Mouse (Mus musculus) hindbrain, embryonic 14.5 days (tissue): ENCODE data around the gene Stk32b. TPM values are rescaled to one million over a fixed set of nuclear protein-coding genes. Genes with fewer than 3 reads are reported as not detected.

Source experiments
- ATAC-seq: fragments of 200-750 bp; cut with Nextera tagmentation; 2 replicates; pipeline ENCODE4 v1.8.0; 2017; ENCODE audit warnings: moderate number of reproducible peaks, mild to moderate bottlenecking, moderate TSS enrichment, moderate library complexity; ENCODE audit not compliant: low FRiP score
- DNase-seq: peaks from one replicate; pipeline ENCODE4 v3.0.0-alpha.2; 2015; ENCODE audit warnings: low spot score
- H3K27ac ChIP-seq: fragments of 300-500 bp; sonication (generic); 2 replicates; pipeline ENCODE4 v1.5.1; 2014; ENCODE audit warnings: mild to moderate bottlenecking, moderate library complexity
- H3K27me3 ChIP-seq: fragments of 300-500 bp; sonication (generic); 2 replicates; pipeline ENCODE4 v1.6.1; 2014; ENCODE audit warnings: mild to moderate bottlenecking, low read length, mixed read lengths; ENCODE audit not compliant: control insufficient read depth, insufficient read depth
- H3K36me3 ChIP-seq: fragments of 300-500 bp; sonication (generic); replicated peaks from 2 replicates; pipeline ENCODE4 v1.6.1; 2014; ENCODE audit not compliant: control insufficient read depth, insufficient read depth
- H3K4me1 ChIP-seq: fragments of 300-500 bp; sonication (generic); replicated peaks from 2 replicates; pipeline ENCODE4 v1.6.1; 2014; ENCODE audit warnings: antibody characterized with exemption, low read length, mixed read lengths; ENCODE audit not compliant: control insufficient read depth, insufficient read depth
- H3K4me2 ChIP-seq: fragments of 300-500 bp; sonication (generic); replicated peaks from 2 replicates; pipeline ENCODE4 v1.6.1; 2014; ENCODE audit warnings: mild to moderate bottlenecking, moderate library complexity
- H3K4me3 ChIP-seq: fragments of 300-500 bp; sonication (generic); replicated peaks from 2 replicates; pipeline ENCODE4 v1.5.1; 2014; ENCODE audit warnings: mild to moderate bottlenecking, low read length
- H3K9ac ChIP-seq: fragments of 300-500 bp; sonication (generic); 2 replicates; pipeline ENCODE4 v1.6.1; 2014
- H3K9me3 ChIP-seq: fragments of 300-500 bp; sonication (generic); 2 replicates; pipeline ENCODE4 v1.6.1; 2016; ENCODE audit warnings: low read length; ENCODE audit not compliant: control insufficient read depth
- WGBS: fragments of 180-500 bp; shearing (Covaris S2); extraction: QIAGEN DNeasy Blood & Tissue Kit; methylation state at CpG from one replicate; pipeline ENCODE4 v1.1.7; 2014; 5-methylcytosine and 5-hydroxymethylcytosine counted together
- polyA plus RNA-seq: library from polyadenylated mRNA; unstranded; fragments of >200 nt; fragmentation: Nextera tagmentation; extraction: Ambion mirVana; gene quantifications from 2 replicates; pipeline ENCODE4 v1.2.1, GENCODE M21; 2014

Gene Stk32b
- polyA plus RNA-seq, 1 experiment from 2014 or later = 39.6 TPM

DNA sequence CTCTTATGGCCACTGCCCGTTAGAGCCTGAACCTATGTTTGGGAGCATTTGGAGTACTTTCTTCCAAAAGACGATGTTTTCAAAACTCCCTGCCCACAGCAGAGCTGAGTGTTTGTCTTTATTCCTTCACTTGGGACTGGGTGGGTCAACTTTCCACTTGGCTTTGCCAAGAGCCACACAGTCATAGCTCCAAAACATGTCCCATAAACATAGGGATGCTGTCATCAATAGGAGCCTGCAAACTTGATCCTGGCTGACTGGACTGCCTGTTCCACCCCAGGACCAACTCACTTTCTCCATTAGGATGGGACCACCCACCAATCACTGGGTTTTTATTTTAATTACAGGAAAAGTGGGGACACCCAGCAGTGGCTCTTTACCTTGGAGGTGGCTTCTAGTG is 13.8 kb upstream of the Stk32b start:
- Histone ChIP-seq H3K4me3 (no peak overlapping the region), H3K9ac (no peak overlapping the region), H3K36me3 (no peaks in the 10 kb centered on the region), H3K27me3 (no peaks in the 10 kb centered on the region), H3K27ac (no peak overlapping the region), H3K9me3 (no peaks in the 10 kb centered on the region), H3K4me2 (no peak overlapping the region), H3K4me1 (no peaks in the 10 kb centered on the region)
- ATAC-seq = no peak
- 96% methylated on average over 2 of the region's 2 CpGs for WGBS
- no peak for DNase-seq

DNA sequence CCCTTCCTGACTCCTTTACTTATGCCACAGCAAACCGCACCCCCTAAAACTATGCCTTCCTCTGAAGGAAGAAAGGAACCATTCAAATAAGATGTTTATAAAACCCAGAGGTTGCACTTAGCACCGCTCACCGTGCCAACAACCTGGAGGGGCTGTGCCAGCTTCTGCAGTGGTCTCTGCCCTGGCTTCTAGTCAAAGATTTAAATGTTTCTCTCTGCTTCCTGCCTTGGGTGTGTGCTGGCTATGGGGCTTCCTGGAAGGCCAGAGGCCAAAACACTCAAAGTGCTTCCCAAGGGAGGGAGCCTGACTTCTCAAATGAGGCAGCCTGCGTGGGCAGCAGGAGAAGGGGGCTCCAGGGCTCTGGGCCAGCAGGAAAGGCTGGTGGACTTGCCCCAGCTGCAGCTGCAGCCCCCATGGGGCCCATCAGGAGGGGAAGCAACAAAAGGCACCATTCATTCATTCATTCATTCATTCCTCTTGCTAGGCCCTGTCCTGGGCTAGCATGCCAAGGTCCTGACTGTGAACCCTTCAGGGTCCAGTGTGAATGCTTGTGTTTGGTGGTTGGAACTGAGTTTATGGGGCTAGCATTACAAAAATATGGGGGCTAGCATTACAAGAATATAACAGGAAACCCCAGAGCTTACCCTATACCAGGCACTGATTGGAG is 8.4 kb upstream of the Stk32b start:
- no peaks in the 10 kb centered on the region for H3K4me1 ChIP-seq
- no peak overlapping the region for H3K4me3 ChIP-seq
- 69% methylated on average over 4 of the region's 4 CpGs for WGBS
- no peak overlapping the region for H3K4me2 ChIP-seq
- no peaks in the 10 kb centered on the region for H3K27me3 ChIP-seq
- no peak for ATAC-seq
- H3K9me3 ChIP-seq = no peaks in the 10 kb centered on the region
- H3K27ac ChIP-seq = no peak overlapping the region
- no peak for DNase-seq
- H3K9ac ChIP-seq = no peak overlapping the region
- H3K36me3 ChIP-seq = no peaks in the 10 kb centered on the region

DNA sequence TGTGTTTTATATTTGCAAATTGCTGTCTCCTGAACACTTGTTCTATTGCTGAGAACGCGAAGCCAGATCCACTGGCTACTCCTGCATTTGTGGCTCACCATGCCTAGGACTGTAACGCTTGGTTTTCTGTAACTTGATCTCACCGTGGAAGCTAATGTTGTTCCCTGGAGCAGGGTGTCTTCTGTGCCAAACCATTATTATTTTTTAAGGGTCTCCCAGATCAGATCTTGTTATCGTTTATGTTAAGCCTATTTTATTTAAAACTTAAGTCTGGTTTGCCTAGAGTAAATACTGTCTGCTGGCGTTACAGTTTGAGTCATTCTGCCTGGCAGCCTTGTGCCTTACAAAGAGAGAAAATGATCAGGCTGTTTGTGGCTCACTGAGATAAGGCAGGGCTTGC is 3.7 kb upstream of the Stk32b start:
- DNase-seq (no peak), ATAC-seq (no peak)
- no peaks in the 10 kb centered on the region for H3K9me3 ChIP-seq
- no peaks in the 10 kb centered on the region for H3K36me3 ChIP-seq
- H3K27ac ChIP-seq = no peak overlapping the region
- no peak overlapping the region for H3K9ac ChIP-seq
- H3K4me1 ChIP-seq = 0 out of 2 replicates have a peak, but pooled peaks cover 3% of the 10 kb centered on the region
- no peak overlapping the region for H3K4me2 ChIP-seq
- H3K4me3 ChIP-seq = no peak overlapping the region
- 22% methylated on average over 6 of the region's 6 CpGs for whole genome bisulfite sequencing
- H3K27me3 ChIP-seq = peaks cover 7% of the 10 kb centered on the region; the same call in 1 of the 2 replicates

DNA sequence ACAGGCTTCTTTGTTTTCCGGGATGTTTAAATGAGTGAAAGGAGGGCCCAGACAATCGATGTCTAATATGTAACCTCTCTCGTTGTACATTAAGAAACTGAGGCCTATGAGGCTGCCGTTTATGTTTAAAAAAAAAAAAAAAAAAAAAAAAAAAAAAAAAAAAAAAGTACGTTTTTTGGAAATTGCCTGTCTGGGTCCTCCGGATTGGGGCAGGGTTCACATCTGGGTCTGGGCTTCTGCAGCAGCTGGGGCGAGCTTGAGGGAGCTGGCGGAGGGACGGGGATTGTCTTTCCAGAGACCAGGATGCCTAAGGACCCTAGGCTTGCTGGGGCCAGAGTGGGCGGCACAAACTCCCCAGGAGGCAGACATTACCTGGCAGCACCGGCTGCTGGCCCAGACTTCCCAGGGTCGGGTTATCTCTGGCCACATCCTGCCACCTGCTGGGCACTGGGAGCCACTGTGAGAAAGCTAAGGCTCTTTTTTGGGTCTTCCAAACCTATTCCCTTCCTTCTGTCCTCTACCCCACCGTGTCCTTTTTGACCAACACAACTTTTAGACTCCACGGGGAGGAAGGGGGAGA is 503 bp upstream of the Stk32b start:
- peak overlapping the region; percentile 84 for H3K27ac ChIP-seq

DNA sequence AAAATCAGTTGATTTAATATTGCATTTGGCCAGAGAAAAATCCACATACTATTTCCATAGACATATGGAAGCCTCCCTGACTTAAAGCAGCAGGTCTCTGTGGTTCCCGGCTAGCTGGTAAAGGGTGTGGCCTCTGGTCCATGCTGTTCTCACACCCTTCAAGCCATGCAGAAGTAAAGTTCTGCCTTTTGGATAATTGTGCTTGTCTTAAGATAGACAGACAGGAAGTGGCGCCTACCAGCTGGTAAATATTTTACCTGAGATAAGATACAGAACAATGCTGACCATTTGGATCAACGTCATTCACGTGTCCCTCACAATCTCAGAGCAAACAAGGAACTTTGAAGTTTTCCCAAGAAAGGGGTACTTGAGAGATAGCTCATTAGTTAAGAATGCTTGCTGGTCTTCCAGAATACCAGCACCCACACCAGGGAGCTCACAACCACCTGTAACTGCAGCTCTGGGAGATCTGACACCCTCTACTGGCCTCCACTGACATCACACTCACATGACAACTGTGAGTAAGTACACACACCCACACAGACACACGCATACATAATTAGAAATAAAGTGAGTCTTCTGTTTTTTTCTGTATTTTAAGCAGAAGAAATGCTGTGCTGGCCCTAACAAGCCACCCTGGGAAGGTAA is 7.6 kb downstream of the Stk32b start:
- DNase-seq (no peak), ATAC-seq (no peak)
- Histone ChIP-seq H3K36me3 (no peaks in the 10 kb centered on the region; the same call in 1 of the 2 replicates), H3K27me3 (no peaks in the 10 kb centered on the region), H3K9me3 (peaks cover 11% of the 10 kb centered on the region; the same call in 1 of the 2 replicates), H3K4me3 (no peak overlapping the region), H3K4me2 (no peak overlapping the region), H3K27ac (no peak overlapping the region), H3K4me1 (0 out of 2 replicates have a peak, but pooled peaks cover 2% of the 10 kb centered on the region), H3K9ac (no peak overlapping the region)
- 88% methylated on average over 5 of the region's 5 CpGs for WGBS

More for the DNA sequence above, 503 bp upstream of the Stk32b start:
- 1% methylated on average over 14 of the region's 14 CpGs for WGBS
- DNase-seq (peak; percentile 74), ATAC-seq (peak; percentile 73)
- Histone ChIP-seq H3K4me3 (peak overlapping the region; percentile 51), H3K9ac (peak overlapping the region; percentile 84), H3K4me2 (peak overlapping the region; percentile 64), H3K36me3 (no peaks in the 10 kb centered on the region), H3K27me3 (peaks cover 7% of the 10 kb centered on the region; the same call in 1 of the 2 replicates), H3K4me1 (0 out of 2 replicates have a peak, but pooled peaks cover 7% of the 10 kb centered on the region), H3K9me3 (no peaks in the 10 kb centered on the region)

DNA sequence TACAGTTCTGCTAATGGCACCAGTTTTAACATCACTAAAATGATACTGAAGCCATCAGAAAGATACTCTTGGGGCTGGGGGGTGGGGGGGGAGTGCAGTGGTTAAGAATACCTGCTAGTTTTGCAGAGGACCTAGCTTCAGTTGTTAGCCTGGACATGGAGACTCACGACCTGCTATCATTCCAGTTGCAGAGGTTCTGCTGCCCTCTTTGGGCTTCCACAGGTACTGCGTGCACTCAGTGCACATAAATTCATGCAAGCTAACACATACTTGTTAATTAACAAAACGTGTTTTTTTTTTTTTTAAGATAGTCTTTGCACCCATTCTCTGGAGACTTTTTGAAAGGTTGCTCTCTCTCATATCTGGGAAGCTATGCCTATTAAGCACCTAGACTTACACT is 8.8 kb downstream of the Stk32b start:
- Histone ChIP-seq H3K4me2 (no peak overlapping the region), H3K4me3 (no peak overlapping the region), H3K9me3 (peaks cover 11% of the 10 kb centered on the region; the same call in 1 of the 2 replicates), H3K4me1 (no peaks in the 10 kb centered on the region), H3K9ac (no peak overlapping the region), H3K36me3 (no peaks in the 10 kb centered on the region; the same call in 1 of the 2 replicates), H3K27me3 (no peaks in the 10 kb centered on the region), H3K27ac (no peak overlapping the region)
- no peak for ATAC-seq
- 76% methylated on average over 3 of the region's 3 CpGs for WGBS
- no peak for DNase-seq

DNA sequence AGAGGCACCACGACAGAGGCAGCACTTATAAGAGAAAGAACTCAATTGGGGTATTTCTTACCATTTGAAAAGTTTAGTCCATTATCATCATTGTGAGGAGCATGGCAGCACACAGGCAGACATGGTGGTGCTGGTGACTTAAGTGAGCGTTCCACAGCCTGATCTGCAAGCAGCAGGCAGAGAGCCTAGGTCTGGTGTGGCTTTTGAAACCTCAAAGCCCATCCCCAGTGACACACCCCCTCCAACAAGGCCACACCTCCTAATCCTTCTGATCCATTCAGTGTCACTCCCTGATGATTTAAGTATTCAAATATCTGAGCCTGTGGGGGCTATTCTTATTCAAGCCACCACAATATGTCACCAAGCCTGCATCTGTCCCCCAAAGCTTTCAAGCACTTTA is 12.0 kb downstream of the Stk32b start:
- WGBS = 72% methylated on average over 2 of the region's 2 CpGs

DNA sequence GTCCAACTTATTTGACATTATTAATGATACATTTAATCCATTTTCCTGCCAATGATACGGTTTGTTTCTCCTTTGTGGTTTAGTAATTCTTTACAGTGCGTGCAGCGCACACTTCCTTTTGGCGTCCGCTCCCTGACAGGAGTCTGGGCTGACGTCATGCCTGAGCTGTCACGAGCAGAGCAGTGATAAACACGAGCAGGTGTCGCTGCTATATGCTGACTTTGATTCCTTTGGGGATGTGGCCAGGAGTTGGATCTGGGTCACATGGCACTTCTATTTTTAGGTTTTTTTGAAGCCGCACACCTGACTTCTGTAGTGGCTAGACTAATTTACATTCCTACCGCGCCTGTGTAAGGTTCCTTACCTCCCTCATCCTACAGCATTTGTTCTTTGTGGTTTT is 17.2 kb downstream of the Stk32b start:
- WGBS = 57% methylated on average over 12 of the region's 12 CpGs
- no peak overlapping the region for H3K4me2 ChIP-seq
- H3K36me3 ChIP-seq = no peaks in the 10 kb centered on the region
- no peaks in the 10 kb centered on the region for H3K9me3 ChIP-seq
- H3K27me3 ChIP-seq = no peaks in the 10 kb centered on the region
- ATAC-seq (peak; percentile 34; the same call in 1 of the 2 replicates), DNase-seq (peak; percentile 23)
- H3K9ac ChIP-seq = no peak overlapping the region
- no peak overlapping the region for H3K4me3 ChIP-seq
- H3K27ac ChIP-seq = no peak overlapping the region
- 0 out of 2 replicates have a peak, but pooled peaks cover 4% of the 10 kb centered on the region for H3K4me1 ChIP-seq

More for the DNA sequence above, 12.0 kb downstream of the Stk32b start:
- Histone ChIP-seq H3K4me3 (no peak overlapping the region), H3K36me3 (no peaks in the 10 kb centered on the region; the same call in 1 of the 2 replicates), H3K27ac (no peak overlapping the region), H3K4me1 (no peaks in the 10 kb centered on the region), H3K9ac (no peak overlapping the region), H3K9me3 (peaks cover 11% of the 10 kb centered on the region; the same call in 1 of the 2 replicates), H3K27me3 (no peaks in the 10 kb centered on the region), H3K4me2 (no peak overlapping the region)
- DNase-seq (no peak), ATAC-seq (no peak)

DNA sequence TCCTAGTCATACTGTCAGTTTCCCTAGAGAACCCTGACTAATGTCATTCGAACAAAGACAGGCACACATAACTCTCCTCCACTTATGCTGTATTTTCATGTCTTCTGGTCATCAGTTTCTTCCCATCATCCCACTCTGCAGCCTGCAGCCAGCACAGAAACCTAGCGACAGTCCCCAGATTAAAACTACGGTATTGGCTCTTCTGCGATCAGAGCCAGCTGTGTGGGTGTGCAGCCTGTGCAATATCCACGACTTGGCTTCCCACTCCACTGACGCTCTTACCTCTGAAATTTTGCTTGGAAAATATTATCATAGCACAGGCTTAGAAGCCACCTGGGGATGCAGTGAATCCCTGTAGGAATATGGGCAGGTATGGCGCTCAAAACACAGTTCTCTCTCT is 19.7 kb downstream of the Stk32b start:
- H3K36me3 ChIP-seq = no peaks in the 10 kb centered on the region
- H3K27ac ChIP-seq = no peak overlapping the region
- no peaks in the 10 kb centered on the region for H3K27me3 ChIP-seq
- ATAC-seq (no peak), DNase-seq (no peak)
- no peak overlapping the region for H3K4me2 ChIP-seq
- no peaks in the 10 kb centered on the region for H3K9me3 ChIP-seq
- H3K4me3 ChIP-seq = no peak overlapping the region
- H3K4me1 ChIP-seq = 0 out of 2 replicates have a peak, but pooled peaks cover 4% of the 10 kb centered on the region
- no peak overlapping the region for H3K9ac ChIP-seq
- WGBS = 94% methylated on average over 7 of the region's 7 CpGs
